Mouse (Mus musculus) lung, adult 2 months (tissue): Measurements from ENCODE around the gene Tmem203. TPM values are rescaled to one million over a fixed set of nuclear protein-coding genes. Genes with fewer than 3 reads are reported as not detected.
A peak's percentile ranks its signal among the peaks of the same experiment; 100 is the strongest.

Experiments
- DNase-seq: peaks from one replicate; pipeline ENCODE4 v3.0.0; 2022
- H3K4me1 ChIP-seq: fragments of 200-500 bp; 2 replicates; pipeline ENCODE4 v1.6.1; 2011; ENCODE audit warnings: low read length; ENCODE audit not compliant: control insufficient read depth, insufficient read depth
- H3K4me3 ChIP-seq: fragments of 200-500 bp; replicated peaks from 2 replicates; pipeline ENCODE3; 2011; ENCODE audit warnings: low read depth, mild to moderate bottlenecking, control low read depth, low read length; ENCODE audit errors: extremely low read depth
- CTCF ChIP-seq: fragments of 200-500 bp; IDR thresholded peaks from 2 replicates; pipeline ENCODE4 v1.5.1; 2011; ENCODE audit warnings: mild to moderate bottlenecking, low read length, control low read depth; ENCODE audit not compliant: insufficient read depth
- POLR2A ChIP-seq: fragments of 200-500 bp; IDR thresholded peaks from 2 replicates; pipeline ENCODE4 v1.6.1; 2011; ENCODE audit warnings: low read depth, mild to moderate bottlenecking, control low read depth, low read length, borderline replicate concordance; ENCODE audit errors: extremely low read depth
- WGBS: fragments of 180-500 bp; shearing (Covaris S2); methylation state at CpG from one replicate; pipeline ENCODE4 v1.1.7; 2018; 5-methylcytosine and 5-hydroxymethylcytosine counted together
- polyA plus RNA-seq: library from polyadenylated mRNA; depleted of rRNA; stranded (reverse); fragments of >200 nt; gene quantifications from 2 replicates; pipeline ENCODE4 v1.2.3, GENCODE M21; 2012; rRNA removed

Gene Tmem203
- polyA plus RNA-seq, 1 experiment = 53.5 TPM

DNA sequence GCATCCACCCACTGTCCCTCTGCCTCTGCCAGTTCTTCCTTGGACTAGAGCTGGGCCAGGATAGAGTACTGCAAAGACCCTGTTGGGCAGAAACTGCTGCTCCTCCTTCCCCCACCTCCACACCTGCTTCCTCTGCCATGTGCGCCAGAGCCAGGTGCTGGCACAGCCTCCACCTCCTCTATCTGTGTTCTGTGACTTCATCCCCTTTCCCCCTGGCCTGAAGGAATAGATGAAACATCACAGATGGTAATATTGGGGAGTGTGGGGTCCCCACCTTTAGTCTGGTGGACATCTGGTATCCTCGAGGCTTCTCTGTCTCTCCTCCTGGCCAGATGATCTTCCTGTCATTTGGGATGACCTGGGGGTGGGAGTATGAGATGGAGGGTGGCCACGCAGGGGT is 48.2 kb downstream of the Tmem203 start:
- TF ChIP-seq CTCF (no peak), POLR2A (no peak)
- Histone ChIP-seq H3K4me3 (no peak overlapping the region), H3K4me1 (0 out of 2 replicates have a peak, but pooled peaks cover 3% of the 10 kb centered on the region)
- DNase-seq = no peak
- WGBS = 64% methylated on average over 3 of the region's 3 CpGs

DNA sequence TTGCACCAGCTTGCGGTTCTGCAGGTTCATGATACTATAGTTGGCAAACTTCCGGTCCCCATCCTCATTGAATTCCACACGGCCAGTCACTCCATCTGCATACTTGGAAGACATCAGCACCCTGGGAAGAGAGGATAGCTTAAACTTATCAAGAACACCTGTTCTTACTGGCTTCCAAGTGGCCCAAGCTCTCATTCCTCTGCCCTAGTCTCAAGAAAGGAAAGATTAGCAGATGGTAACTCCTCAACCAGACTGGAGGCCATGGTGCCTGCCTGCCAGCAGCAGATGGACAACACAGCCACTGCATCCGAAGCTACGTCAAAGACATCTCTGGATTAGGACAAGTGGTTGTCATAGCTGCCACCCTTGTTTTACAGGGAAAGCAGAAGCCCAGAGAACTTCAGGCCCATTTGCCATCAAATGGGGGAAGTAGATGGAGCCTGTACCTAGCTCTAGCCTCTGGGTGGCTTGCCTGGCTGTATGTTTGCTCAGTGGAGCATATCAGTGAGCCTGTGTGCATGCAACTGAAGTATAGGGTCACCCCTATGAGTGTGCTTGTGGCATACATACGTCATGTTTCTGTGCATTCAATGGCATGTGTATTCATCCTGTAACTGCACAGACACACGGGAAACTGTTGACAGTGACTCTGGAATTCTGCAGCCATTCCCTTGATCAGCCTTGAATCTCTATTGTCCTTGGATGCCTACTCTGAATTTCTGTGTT is 48.9 kb downstream of the Tmem203 start:
- WGBS = 66% methylated on average over 7 of the region's 7 CpGs
- H3K4me1 ChIP-seq = 0 out of 2 replicates have a peak, but pooled peaks cover 3% of the 10 kb centered on the region
- no peak for DNase-seq
- TF ChIP-seq CTCF = no peak
- TF ChIP-seq POLR2A = no peak
- H3K4me3 ChIP-seq = no peak overlapping the region

DNA sequence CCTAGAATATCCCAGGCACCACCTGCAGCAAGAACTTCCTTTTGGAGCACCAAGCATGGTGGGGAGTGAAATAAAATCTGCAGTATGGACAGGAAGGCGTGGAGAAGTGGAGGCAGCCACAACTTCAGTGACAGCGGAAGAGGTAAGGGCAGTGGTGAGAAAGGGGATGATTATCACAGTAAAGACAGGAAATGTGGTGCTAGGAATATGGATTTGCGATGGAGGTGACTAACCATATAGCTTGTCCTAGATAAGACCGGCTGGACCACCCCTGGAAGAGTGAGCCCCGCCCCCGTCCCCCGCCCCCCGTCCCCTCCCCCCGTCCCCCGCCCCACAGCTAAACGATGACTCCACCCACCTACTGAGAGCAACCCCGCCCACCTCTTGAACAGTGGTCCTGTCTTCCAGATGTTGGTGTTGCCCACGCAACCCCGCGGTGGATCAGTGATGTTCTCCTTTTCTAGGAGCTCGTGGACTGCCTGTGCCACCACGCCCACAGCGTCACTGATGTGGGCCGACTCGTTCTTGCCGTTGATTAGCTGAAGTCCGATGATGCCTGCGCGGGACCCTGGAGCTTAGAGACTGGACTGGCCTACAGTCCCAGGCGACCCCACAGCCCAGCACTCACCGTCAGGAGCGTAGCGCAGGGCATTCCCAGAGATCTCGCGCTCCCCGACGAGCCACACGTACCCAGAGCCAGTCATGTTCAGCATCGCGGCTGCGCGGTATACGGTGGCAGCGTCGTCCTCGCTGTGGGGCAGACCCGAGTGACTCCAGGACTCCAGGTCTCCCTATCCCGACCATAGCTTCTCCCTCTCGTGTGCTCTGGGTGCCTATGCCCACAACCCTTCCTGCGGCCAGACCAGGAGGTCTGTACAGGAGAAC is 49.7 kb downstream of the Tmem203 start:
- 0 out of 2 replicates have a peak, but pooled peaks cover 3% of the 10 kb centered on the region for H3K4me1 ChIP-seq
- no peak for DNase-seq
- WGBS = 2% methylated on average over 45 of the region's 45 CpGs
- TF ChIP-seq POLR2A = no peak
- H3K4me3 ChIP-seq = peak overlapping the region; percentile 12

Other genes starting within 250 kb of the Tmem203 start
- 124 and 135 TPM in 2 replicates for gene Nsmf, start 201.1 kb upstream of the Tmem203 start, polyA plus RNA-seq
- 2.0 and 2.6 TPM in 2 replicates for gene Entpd8, start 175.1 kb upstream of the Tmem203 start, polyA plus RNA-seq
- 2.1 and 2.4 TPM in 2 replicates for gene Noxa1, start 160.3 kb upstream of the Tmem203 start, polyA plus RNA-seq
- 46.0 and 69.2 TPM in 2 replicates for gene Nrarp, start 74.7 kb upstream of the Tmem203 start, polyA plus RNA-seq
- 52.8 and 54.9 TPM in 2 replicates for gene Tor4a, start 58.6 kb upstream of the Tmem203 start, polyA plus RNA-seq
- gene Nelfb, start 44.0 kb upstream of the Tmem203 start, polyA plus RNA-seq = 58.0 and 94.5 TPM in 2 replicates
- gene Stpg3, start 40.8 kb upstream of the Tmem203 start, polyA plus RNA-seq = not detected in 2 replicates
- 0.17 TPM in 1 of 2 replicates, not detected in the other for gene Fam166a, start 36.7 kb upstream of the Tmem203 start, polyA plus RNA-seq
- 490 and 623 TPM in 2 replicates for gene Tubb4b, start 30.7 kb upstream of the Tmem203 start, polyA plus RNA-seq
- gene Slc34a3, start 21.1 kb upstream of the Tmem203 start, polyA plus RNA-seq = not detected in 2 replicates
- 0.76 TPM in 1 of 2 replicates, not detected in the other for gene Rnf224, start 18.7 kb upstream of the Tmem203 start, polyA plus RNA-seq
- gene Rnf208, start 13.2 kb upstream of the Tmem203 start, polyA plus RNA-seq = 14.1 and 28.6 TPM in 2 replicates
- gene Cysrt1, start 13.0 kb upstream of the Tmem203 start, polyA plus RNA-seq = 120 TPM in 1 of 2 replicates, not detected in the other
- gene AL732309.1, start 8.6 kb upstream of the Tmem203 start, polyA plus RNA-seq = 15.0 and 20.9 TPM in 2 replicates
- 17.4 and 24.3 TPM in 2 replicates for gene Tprn, start 7.2 kb downstream of the Tmem203 start, polyA plus RNA-seq
- gene Ssna1, start 17.0 kb downstream of the Tmem203 start, polyA plus RNA-seq = 41.6 and 49.5 TPM in 2 replicates
- gene Anapc2, start 17.0 kb downstream of the Tmem203 start, polyA plus RNA-seq = 82.1 and 133 TPM in 2 replicates
- gene Tmem210, start 32.7 kb downstream of the Tmem203 start, polyA plus RNA-seq = 0.40 TPM in 1 of 2 replicates, not detected in the other
- gene Lrrc26, start 34.5 kb downstream of the Tmem203 start, polyA plus RNA-seq = 52.8 and 59.6 TPM in 2 replicates
- 0.46 and 0.52 TPM in 2 replicates for gene Grin1, start 63.7 kb downstream of the Tmem203 start, polyA plus RNA-seq
- 14.4 and 18.1 TPM in 2 replicates for gene Man1b1, start 76.9 kb downstream of the Tmem203 start, polyA plus RNA-seq
- gene Dpp7, start 100.9 kb downstream of the Tmem203 start, polyA plus RNA-seq = 33.6 and 36.4 TPM in 2 replicates
- gene Uap1l1, start 110.2 kb downstream of the Tmem203 start, polyA plus RNA-seq = 59.5 and 65.3 TPM in 2 replicates
- 5.5 and 6.3 TPM in 2 replicates for gene Sapcd2, start 116.9 kb downstream of the Tmem203 start, polyA plus RNA-seq
- 18.4 and 18.6 TPM in 2 replicates for gene Entpd2, start 140.4 kb downstream of the Tmem203 start, polyA plus RNA-seq
- 166 and 185 TPM in 2 replicates for gene Npdc1, start 143.9 kb downstream of the Tmem203 start, polyA plus RNA-seq
- gene Fut7, start 167.8 kb downstream of the Tmem203 start, polyA plus RNA-seq = 2.1 and 3.0 TPM in 2 replicates
- gene Abca2, start 173.3 kb downstream of the Tmem203 start, polyA plus RNA-seq = 52.4 and 61.5 TPM in 2 replicates
- 1,602 and 1,847 TPM in 2 replicates for gene Clic3, start 201.4 kb downstream of the Tmem203 start, polyA plus RNA-seq
- gene Paxx, start 205.7 kb downstream of the Tmem203 start, polyA plus RNA-seq = 74.6 and 76.0 TPM in 2 replicates
- gene Ptgds, start 214.6 kb downstream of the Tmem203 start, polyA plus RNA-seq = 0.62 and 0.80 TPM in 2 replicates
- gene Lcn12, start 238.5 kb downstream of the Tmem203 start, polyA plus RNA-seq = not detected in 2 replicates
- 23.1 and 37.4 TPM in 2 replicates for gene Fbxw5, start 245.3 kb downstream of the Tmem203 start, polyA plus RNA-seq
- gene C8g, start 246.3 kb downstream of the Tmem203 start, polyA plus RNA-seq = 2.5 and 2.7 TPM in 2 replicates